Mouse (Mus musculus) liver, postnatal 0 days (tissue): ENCODE results near the gene Vtcn1. TPM values are rescaled to one million over a fixed set of nuclear protein-coding genes. Genes with fewer than 3 reads are reported as not detected.

ENCODE experiments used
- ATAC-seq: fragments of 200-750 bp; cut with Nextera tagmentation; 2 replicates; pipeline ENCODE4 v1.8.0; 2017; ENCODE audit warnings: mild to moderate bottlenecking, moderate library complexity
- DNase-seq: peaks from one replicate; pipeline ENCODE4 v3.0.0-alpha.2; 2016
- H3K27ac ChIP-seq: fragments of 300-500 bp; sonication (generic); 2 replicates; pipeline ENCODE4 v1.5.1; 2014; ENCODE audit warnings: antibody characterized with exemption, moderate library complexity, mild to moderate bottlenecking, low read depth
- H3K27me3 ChIP-seq: fragments of 300-500 bp; sonication (generic); 2 replicates; pipeline ENCODE4 v1.6.1; 2014; ENCODE audit warnings: low read length, control low read depth, mixed read lengths; ENCODE audit not compliant: insufficient read depth
- H3K36me3 ChIP-seq: fragments of 300-500 bp; sonication (generic); replicated peaks from 2 replicates; pipeline ENCODE4 v1.6.1; 2014; ENCODE audit warnings: mild to moderate bottlenecking, control low read depth, low read length, moderate library complexity, mixed read lengths; ENCODE audit not compliant: insufficient read depth
- H3K4me1 ChIP-seq: fragments of 300-500 bp; sonication (generic); 2 replicates; pipeline ENCODE4 v1.6.1; 2014; ENCODE audit warnings: antibody characterized with exemption, mild to moderate bottlenecking, control low read depth; ENCODE audit not compliant: insufficient read depth
- H3K4me2 ChIP-seq: fragments of 300-500 bp; sonication (generic); 2 replicates; pipeline ENCODE4 v1.6.1; 2014; ENCODE audit warnings: low read depth, mild to moderate bottlenecking, low read length, moderate library complexity, mixed read lengths
- H3K4me3 ChIP-seq: fragments of 300-500 bp; sonication (generic); 2 replicates; pipeline ENCODE4 v1.5.1; 2014; ENCODE audit warnings: low read depth, low read length
- H3K9ac ChIP-seq: fragments of 300-500 bp; sonication (generic); replicated peaks from 2 replicates; pipeline ENCODE4 v1.6.1; 2014; ENCODE audit warnings: mild to moderate bottlenecking, moderate library complexity
- H3K9me3 ChIP-seq: fragments of 300-500 bp; sonication (generic); 2 replicates; pipeline ENCODE4 v1.6.1; 2016; ENCODE audit warnings: mild to moderate bottlenecking, control low read depth, low read length, mixed read lengths
- CTCF ChIP-seq: sonication (generic); IDR thresholded peaks from 2 replicates; pipeline ENCODE4 v1.5.1; 2016; ENCODE audit warnings: antibody characterized with exemption, low read depth
- EP300 ChIP-seq: IDR thresholded peaks from 2 replicates; pipeline ENCODE4 v1.6.1; 2016; ENCODE audit warnings: antibody characterized with exemption, low read depth, mild to moderate bottlenecking
- WGBS: fragments of 180-500 bp; shearing (Covaris S2); extraction: QIAGEN DNeasy Blood & Tissue Kit; methylation state at CpG from one replicate; pipeline ENCODE4 v1.1.7; 2014; ENCODE audit not compliant: insufficient replicate concordance; 5-methylcytosine and 5-hydroxymethylcytosine counted together
- polyA plus RNA-seq: library from polyadenylated mRNA; unstranded; fragments of >200 nt; fragmentation: Nextera tagmentation; extraction: Ambion mirVana; gene quantifications from 2 replicates; pipeline ENCODE4 v1.2.1, GENCODE M21; 2015

The Vtcn1 gene
- polyA plus RNA-seq, 1 experiment from 2014 or later, result 0.05 TPM

- DNase-seq (no peak), ATAC-seq (no peak)
- H3K4me3 ChIP-seq, result no peak overlapping the region
- H3K4me2 ChIP-seq, result no peak overlapping the region
- 81% methylated on average over 23 of the region's 23 CpGs for whole genome bisulfite sequencing
- H3K27me3 ChIP-seq, result no peaks in the 10 kb centered on the region
- no peaks in the 10 kb centered on the region for H3K4me1 ChIP-seq
- TF ChIP-seq CTCF, result no peak
- no peak for TF ChIP-seq EP300
- no peaks in the 10 kb centered on the region for H3K9me3 ChIP-seq
- H3K36me3 ChIP-seq, result no peaks in the 10 kb centered on the region
- no peak overlapping the region for H3K27ac ChIP-seq
- H3K9ac ChIP-seq, result no peak overlapping the region
Measured at GRCm38 (mm10) chr3:100861307-100862303, 36.3 kb downstream of the Vtcn1 start.

- no peak for TF ChIP-seq CTCF
- no peak for TF ChIP-seq EP300
- DNase-seq (no peak), ATAC-seq (no peak)
- H3K4me3 ChIP-seq, result no peak overlapping the region
- no peak overlapping the region for H3K27ac ChIP-seq
- H3K36me3 ChIP-seq, result no peaks in the 10 kb centered on the region
- no peaks in the 10 kb centered on the region for H3K9me3 ChIP-seq
- H3K4me1 ChIP-seq, result no peaks in the 10 kb centered on the region
- H3K9ac ChIP-seq, result no peak overlapping the region
- 69% methylated on average over 5 of the region's 5 CpGs for WGBS
- H3K27me3 ChIP-seq, result no peaks in the 10 kb centered on the region
- H3K4me2 ChIP-seq, result no peak overlapping the region
Measured at GRCm38 (mm10) chr3:100866946-100867345, 41.7 kb downstream of the Vtcn1 start.

- Histone ChIP-seq H3K4me1 (no peaks in the 10 kb centered on the region), H3K9ac (no peak overlapping the region), H3K4me3 (no peak overlapping the region), H3K36me3 (no peaks in the 10 kb centered on the region), H3K27me3 (no peaks in the 10 kb centered on the region), H3K4me2 (no peak overlapping the region), H3K27ac (no peak overlapping the region), H3K9me3 (no peaks in the 10 kb centered on the region)
- DNase-seq (no peak), ATAC-seq (no peak)
- 78% methylated on average over 4 of the region's 4 CpGs for WGBS
- TF ChIP-seq CTCF (no peak), EP300 (no peak)
Measured at GRCm38 (mm10) chr3:100877057-100877456, 51.8 kb downstream of the Vtcn1 start.

- ATAC-seq (no peak), DNase-seq (no peak)
- TF ChIP-seq CTCF (no peak), EP300 (no peak)
- Histone ChIP-seq H3K9ac (no peak overlapping the region), H3K36me3 (no peaks in the 10 kb centered on the region), H3K9me3 (no peaks in the 10 kb centered on the region), H3K4me3 (no peak overlapping the region), H3K4me1 (no peaks in the 10 kb centered on the region), H3K27me3 (no peaks in the 10 kb centered on the region), H3K27ac (no peak overlapping the region), H3K4me2 (no peak overlapping the region)
- 77% methylated on average over 6 of the region's 6 CpGs for WGBS
Measured at GRCm38 (mm10) chr3:100881403-100881802, 56.1 kb downstream of the Vtcn1 start.

- Histone ChIP-seq H3K4me2 (no peak overlapping the region), H3K4me1 (no peaks in the 10 kb centered on the region), H3K27me3 (no peaks in the 10 kb centered on the region), H3K36me3 (no peaks in the 10 kb centered on the region), H3K4me3 (no peak overlapping the region), H3K9me3 (no peaks in the 10 kb centered on the region), H3K27ac (no peak overlapping the region), H3K9ac (no peak overlapping the region)
- WGBS, result 76% methylated on average over 9 of the region's 9 CpGs
- ATAC-seq, result no peak
- TF ChIP-seq EP300 (no peak), CTCF (no peak)
- no peak for DNase-seq
Measured at GRCm38 (mm10) chr3:100881843-100882634, 56.8 kb downstream of the Vtcn1 start.

GRCm38 (mm10) chr3:100889234-100889633 lies 64.0 kb downstream of the Vtcn1 start:
- Histone ChIP-seq H3K4me1 (no peaks in the 10 kb centered on the region; the same call in 1 of the 2 replicates), H3K9me3 (no peaks in the 10 kb centered on the region), H3K27ac (no peak overlapping the region), H3K9ac (no peak overlapping the region), H3K4me3 (no peak overlapping the region), H3K4me2 (no peak overlapping the region), H3K36me3 (no peaks in the 10 kb centered on the region), H3K27me3 (no peaks in the 10 kb centered on the region)
- TF ChIP-seq EP300 (no peak), CTCF (no peak)
- ATAC-seq (no peak), DNase-seq (no peak)
- 90% methylated on average over 1 of the region's 1 CpGs for WGBS
